Mouse (Mus musculus): ENCODE data around the gene Slc17a5. TPM values are rescaled to one million over a fixed set of nuclear protein-coding genes. Genes with fewer than 3 reads are reported as not detected.
"Not testable (repeated sequence)": the region's sequence is repeated elsewhere in the genome, so short reads cannot be mapped to it uniquely, and the experiment has no call there.

The Slc17a5 gene
- polyA plus RNA-seq, 1 experiment from 2014 or later, result 13.0 TPM

GRCm38 (mm10) chr9:78525451-78526135, 62.2 kb downstream of the Slc17a5 start:
- H3K36me3 ChIP-seq, result peaks cover 38% of the 10 kb centered on the region
- 96% methylated on average over 17 of the region's 17 CpGs for WGBS
- DNase-seq (ENCODE audit: low spot score), result no peak

GRCm38 (mm10) chr9:78521689-78522088, 66.2 kb downstream of the Slc17a5 start:
- Histone ChIP-seq H3K27me3 (ENCODE audit: low read depth, poor library complexity, severe bottlenecking) (no peaks in the 10 kb centered on the region), H3K36me3 (peaks cover 38% of the 10 kb centered on the region), H3K27ac (peak overlapping the region; percentile 92), H3K4me1 (peaks cover 18% of the 10 kb centered on the region), H3K4me3 (peak overlapping the region; percentile 69), H3K9me3 (replicated peaks) (no peaks in the 10 kb centered on the region)
- WGBS, result 36% methylated on average over 14 of the region's 14 CpGs
- DNase-seq (ENCODE audit: low spot score), result peak; percentile 54

More at GRCm38 (mm10) chr9:78525451-78526135, 62.2 kb downstream of the Slc17a5 start:
- Histone ChIP-seq H3K27ac (no peak overlapping the region), H3K4me3 (no peak overlapping the region), H3K27me3 (ENCODE audit: low read depth, poor library complexity, severe bottlenecking) (no peaks in the 10 kb centered on the region), H3K9me3 (replicated peaks) (no peaks in the 10 kb centered on the region), H3K4me1 (peaks cover 23% of the 10 kb centered on the region)

- Histone ChIP-seq H3K36me3 (peaks cover 35% of the 10 kb centered on the region), H3K9me3 (replicated peaks) (no peaks in the 10 kb centered on the region), H3K4me3 (peak overlapping the region; percentile 69), H3K27ac (peak overlapping the region; percentile 92), H3K4me1 (peaks cover 15% of the 10 kb centered on the region), H3K27me3 (ENCODE audit: low read depth, poor library complexity, severe bottlenecking) (no peaks in the 10 kb centered on the region)
- DNase-seq (ENCODE audit: low spot score), result peak; percentile 76
- WGBS, result 2% methylated on average over 40 of the region's 40 CpGs
These were observed 66.8 kb downstream of the Slc17a5 start for GRCm38 (mm10) chr9:78520780-78521601.

GRCm38 (mm10) chr9:78520127-78520779, 67.6 kb downstream of the Slc17a5 start:
- peaks cover 15% of the 10 kb centered on the region for H3K4me1 ChIP-seq
- WGBS, result 3% methylated on average over 15 of the region's 15 CpGs
- peak overlapping the region; percentile 92 for H3K27ac ChIP-seq
- H3K9me3 ChIP-seq (replicated peaks), result no peaks in the 10 kb centered on the region
- peak overlapping the region; percentile 69 for H3K4me3 ChIP-seq
- no peaks in the 10 kb centered on the region for H3K27me3 ChIP-seq (ENCODE audit: low read depth, poor library complexity, severe bottlenecking)
- H3K36me3 ChIP-seq, result peaks cover 28% of the 10 kb centered on the region
- DNase-seq (ENCODE audit: low spot score), result peak; percentile 86

GRCm38 (mm10) chr9:78517237-78517636, 70.6 kb downstream of the Slc17a5 start:
- H3K9me3 ChIP-seq (replicated peaks); H3K36me3 ChIP-seq; H3K27ac ChIP-seq; H3K4me3 ChIP-seq; H3K27me3 ChIP-seq (ENCODE audit: low read depth, poor library complexity, severe bottlenecking); DNase-seq (ENCODE audit: low spot score): not testable (repeated sequence)
- 71% methylated on average over 3 of the region's 3 CpGs for WGBS
- peaks cover 15% of the 10 kb centered on the region for H3K4me1 ChIP-seq

- Histone ChIP-seq H3K27ac (no peak overlapping the region), H3K9me3 (replicated peaks) (no peaks in the 10 kb centered on the region), H3K36me3 (no peaks in the 10 kb centered on the region), H3K4me1 (peaks cover 8% of the 10 kb centered on the region), H3K27me3 (ENCODE audit: low read depth, poor library complexity, severe bottlenecking) (no peaks in the 10 kb centered on the region), H3K4me3 (no peak overlapping the region)
- WGBS, result 77% methylated on average over 3 of the region's 3 CpGs
- DNase-seq (ENCODE audit: low spot score), result no peak
These were observed 71.7 kb downstream of the Slc17a5 start for GRCm38 (mm10) chr9:78516125-78516524.

- Histone ChIP-seq H3K4me1 (peaks cover 2% of the 10 kb centered on the region), H3K27ac (no peak overlapping the region), H3K9me3 (replicated peaks) (no peaks in the 10 kb centered on the region), H3K36me3 (no peaks in the 10 kb centered on the region), H3K27me3 (ENCODE audit: low read depth, poor library complexity, severe bottlenecking) (no peaks in the 10 kb centered on the region), H3K4me3 (no peak overlapping the region)
- WGBS, result 95% methylated on average over 4 of the region's 4 CpGs
- no peak for DNase-seq (ENCODE audit: low spot score)
These were observed 73.2 kb downstream of the Slc17a5 start for GRCm38 (mm10) chr9:78514681-78515080.

GRCm38 (mm10) chr9:78513776-78514500, 73.9 kb downstream of the Slc17a5 start:
- no peaks in the 10 kb centered on the region for H3K4me1 ChIP-seq
- 74% methylated on average over 6 of the region's 6 CpGs for WGBS
- no peak overlapping the region for H3K4me3 ChIP-seq
- H3K9me3 ChIP-seq (replicated peaks), result no peaks in the 10 kb centered on the region
- no peak overlapping the region for H3K27ac ChIP-seq
- DNase-seq (ENCODE audit: low spot score), result no peak
- no peaks in the 10 kb centered on the region for H3K36me3 ChIP-seq
- H3K27me3 ChIP-seq (ENCODE audit: low read depth, poor library complexity, severe bottlenecking), result no peaks in the 10 kb centered on the region

- no peaks in the 10 kb centered on the region for H3K4me1 ChIP-seq
- DNase-seq (ENCODE audit: low spot score), result no peak
- no peak overlapping the region for H3K4me3 ChIP-seq
- H3K36me3 ChIP-seq, result no peaks in the 10 kb centered on the region
- no peaks in the 10 kb centered on the region for H3K9me3 ChIP-seq (replicated peaks)
- no peaks in the 10 kb centered on the region for H3K27me3 ChIP-seq (ENCODE audit: low read depth, poor library complexity, severe bottlenecking)
- 95% methylated on average over 5 of the region's 5 CpGs for WGBS
- no peak overlapping the region for H3K27ac ChIP-seq
These were observed 76.1 kb downstream of the Slc17a5 start for GRCm38 (mm10) chr9:78511705-78512104.

GRCm38 (mm10) chr9:78508106-78508786, 79.6 kb downstream of the Slc17a5 start:
- Histone ChIP-seq H3K4me3 (no peak overlapping the region), H3K4me1 (peaks cover 10% of the 10 kb centered on the region), H3K27ac (no peak overlapping the region), H3K36me3 (no peaks in the 10 kb centered on the region), H3K9me3 (replicated peaks) (no peaks in the 10 kb centered on the region), H3K27me3 (ENCODE audit: low read depth, poor library complexity, severe bottlenecking) (no peaks in the 10 kb centered on the region)
- 91% methylated on average over 16 of the region's 16 CpGs for WGBS
- no peak for DNase-seq (ENCODE audit: low spot score)

GRCm38 (mm10) chr9:78506722-78507077, 81.1 kb downstream of the Slc17a5 start:
- H3K4me3 ChIP-seq, result no peak overlapping the region
- WGBS, result 75% methylated on average over 7 of the region's 7 CpGs
- H3K36me3 ChIP-seq, result no peaks in the 10 kb centered on the region
- no peaks in the 10 kb centered on the region for H3K9me3 ChIP-seq (replicated peaks)
- peaks cover 18% of the 10 kb centered on the region for H3K4me1 ChIP-seq
- H3K27ac ChIP-seq, result no peak overlapping the region
- no peak for DNase-seq (ENCODE audit: low spot score)
- no peaks in the 10 kb centered on the region for H3K27me3 ChIP-seq (ENCODE audit: low read depth, poor library complexity, severe bottlenecking)

All from limb, embryonic 10.5 days (tissue).